Mouse (Mus musculus) stomach, postnatal 0 days (tissue): ENCODE measurements around the gene Il31ra. TPM values are rescaled to one million over a fixed set of nuclear protein-coding genes. Genes with fewer than 3 reads are reported as not detected.
"Not testable (repeated sequence)": the region's sequence is repeated elsewhere in the genome, so short reads cannot be mapped to it uniquely, and the experiment has no call there.

Source experiments
- ATAC-seq: fragments of 200-750 bp; cut with Nextera tagmentation; 2 replicates; pipeline ENCODE4 v1.8.0; 2017; ENCODE audit not compliant: low FRiP score, low TSS enrichment
- DNase-seq: peaks from one replicate; pipeline ENCODE4 v3.0.0-alpha.2; 2016; ENCODE audit warnings: low spot score
- H3K27ac ChIP-seq: fragments of 300-500 bp; sonication (generic); replicated peaks from 2 replicates; pipeline ENCODE4 v1.5.1; 2014; ENCODE audit warnings: mild to moderate bottlenecking, control low read depth
- H3K27me3 ChIP-seq: fragments of 300-500 bp; sonication (generic); 2 replicates; pipeline ENCODE4 v1.6.1; 2014; ENCODE audit warnings: low read length; ENCODE audit not compliant: control insufficient read depth, insufficient read depth
- H3K36me3 ChIP-seq: fragments of 300-500 bp; sonication (generic); 2 replicates; pipeline ENCODE4 v1.6.1; 2014; ENCODE audit warnings: low read length, mixed read lengths; ENCODE audit not compliant: control insufficient read depth, insufficient read depth
- H3K4me1 ChIP-seq: fragments of 300-500 bp; sonication (generic); replicated peaks from 2 replicates; pipeline ENCODE4 v1.6.1; 2014; ENCODE audit warnings: antibody characterized with exemption; ENCODE audit not compliant: control insufficient read depth, insufficient read depth
- H3K4me2 ChIP-seq: fragments of 300-500 bp; sonication (generic); replicated peaks from 2 replicates; pipeline ENCODE4 v1.6.1; 2014; ENCODE audit warnings: low read depth, mild to moderate bottlenecking, control low read depth, moderate library complexity
- H3K4me3 ChIP-seq: fragments of 300-500 bp; sonication (generic); 2 replicates; pipeline ENCODE4 v1.5.1; 2014; ENCODE audit warnings: low read depth, low read length, control low read depth
- H3K9ac ChIP-seq: fragments of 300-500 bp; sonication (generic); 2 replicates; pipeline ENCODE4 v1.6.1; 2014; ENCODE audit warnings: mild to moderate bottlenecking, low read length, control low read depth, mixed read lengths
- H3K9me3 ChIP-seq: fragments of 300-500 bp; sonication (generic); 2 replicates; pipeline ENCODE4 v1.6.1; 2016; ENCODE audit warnings: low read length; ENCODE audit not compliant: control insufficient read depth
- CTCF ChIP-seq: IDR thresholded peaks from 2 replicates; pipeline ENCODE4 v1.5.1; 2016; ENCODE audit warnings: antibody characterized with exemption, low read depth, mild to moderate bottlenecking, moderate library complexity
- EP300 ChIP-seq: optimal IDR thresholded peaks from 2 replicates; pipeline ENCODE3; 2016; ENCODE audit warnings: antibody characterized with exemption
- WGBS: fragments of 180-500 bp; shearing (Covaris S2); extraction: QIAGEN DNeasy Blood & Tissue Kit; methylation state at CpG from one replicate; pipeline ENCODE4 v1.1.7; 2014; 5-methylcytosine and 5-hydroxymethylcytosine counted together
- polyA plus RNA-seq: library from polyadenylated mRNA; unstranded; fragments of >200 nt; fragmentation: Nextera tagmentation; extraction: Ambion mirVana; gene quantifications from 2 replicates; pipeline ENCODE4 v1.2.1, GENCODE M21; 2015

Il31ra gene
- 0.15 and 0.16 TPM in 2 replicates for polyA plus RNA-seq

GRCm38 (mm10) chr13:112594260-112594659 lies at the start of gene Il31ra:
TSS of gene Il31ra (minus strand) at chr13:112594360.
- H3K36me3 ChIP-seq, H3K27ac ChIP-seq, H3K4me1 ChIP-seq, H3K27me3 ChIP-seq, H3K9me3 ChIP-seq, H3K9ac ChIP-seq, DNase-seq, H3K4me2 ChIP-seq, ATAC-seq, H3K4me3 ChIP-seq: not testable (repeated sequence)
- WGBS: 92% methylated on average over 4 of the region's 8 CpGs

- 83% methylated on average over 3 of the region's 3 CpGs for WGBS
- no peak overlapping the region for H3K27ac ChIP-seq
- DNase-seq: no peak
- H3K27me3 ChIP-seq: no peaks in the 10 kb centered on the region
- no peak for ATAC-seq
- TF ChIP-seq CTCF: no peak
- no peak for TF ChIP-seq EP300
- no peak overlapping the region for H3K4me3 ChIP-seq
- no peaks in the 10 kb centered on the region for H3K9me3 ChIP-seq
- no peaks in the 10 kb centered on the region for H3K36me3 ChIP-seq
- no peak overlapping the region for H3K4me2 ChIP-seq
- H3K4me1 ChIP-seq: no peaks in the 10 kb centered on the region
- no peak overlapping the region for H3K9ac ChIP-seq
These were observed 48.7 kb upstream of the Il31ra start for GRCm38 (mm10) chr13:112642897-112643296.

- Histone ChIP-seq H3K4me2 (no peak overlapping the region), H3K4me3 (no peak overlapping the region), H3K36me3 (no peaks in the 10 kb centered on the region), H3K9ac (no peak overlapping the region), H3K4me1 (no peaks in the 10 kb centered on the region), H3K9me3 (no peaks in the 10 kb centered on the region), H3K27ac (no peak overlapping the region), H3K27me3 (no peaks in the 10 kb centered on the region)
- ATAC-seq (no peak), DNase-seq (no peak)
- no peak for TF ChIP-seq EP300
- no peak for TF ChIP-seq CTCF
- WGBS: 65% methylated on average over 4 of the region's 4 CpGs
These were observed 45.0 kb upstream of the Il31ra start for GRCm38 (mm10) chr13:112639111-112639510.

- TF ChIP-seq EP300: no peak
- TF ChIP-seq CTCF: no peak
- WGBS: 43% methylated on average over 3 of the region's 3 CpGs
These were observed 42.3 kb upstream of the Il31ra start for GRCm38 (mm10) chr13:112636498-112636897.

DNA sequence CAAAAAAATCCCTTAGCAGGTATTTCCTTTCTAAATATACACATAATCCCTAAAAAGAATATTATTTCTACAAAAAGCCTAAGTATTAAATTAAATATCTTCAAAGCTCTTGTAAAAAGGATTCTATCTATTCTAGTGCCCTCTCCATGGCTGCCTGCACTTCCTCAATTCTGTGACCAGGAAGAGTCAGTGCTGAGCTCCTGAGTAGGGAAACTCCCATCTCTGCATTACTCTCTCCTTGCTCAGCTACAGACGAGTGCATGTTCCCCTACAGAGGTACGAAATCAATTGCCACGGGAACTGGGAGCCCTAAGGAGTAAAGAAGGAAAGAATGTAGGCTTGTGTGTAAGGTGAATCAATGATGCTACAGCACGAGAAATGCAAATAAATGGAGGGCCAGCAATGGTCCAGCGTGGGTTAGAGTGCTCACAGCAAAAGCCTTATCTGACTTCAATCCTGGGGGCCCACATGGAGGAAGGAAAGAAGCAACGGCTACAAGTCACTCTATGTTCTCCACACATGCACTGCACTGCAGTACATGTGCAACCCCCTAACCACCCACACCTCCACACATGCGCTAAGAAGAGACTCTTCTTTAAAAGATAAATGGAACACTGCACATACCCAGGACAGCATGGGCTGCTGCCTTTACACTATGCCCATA lies 41.1 kb upstream of the Il31ra start:
- 67% methylated on average over 7 of the region's 7 CpGs for WGBS
- ATAC-seq (no peak), DNase-seq (no peak)
- Histone ChIP-seq H3K4me1 (no peaks in the 10 kb centered on the region), H3K27me3 (no peaks in the 10 kb centered on the region), H3K9me3 (no peaks in the 10 kb centered on the region), H3K36me3 (no peaks in the 10 kb centered on the region), H3K4me2 (no peak overlapping the region), H3K4me3 (no peak overlapping the region), H3K27ac (no peak overlapping the region), H3K9ac (no peak overlapping the region)
- TF ChIP-seq EP300: no peak
- TF ChIP-seq CTCF: no peak

More at GRCm38 (mm10) chr13:112636498-112636897, 42.3 kb upstream of the Il31ra start:
- ATAC-seq: no peak
- no peaks in the 10 kb centered on the region for H3K4me1 ChIP-seq
- no peak overlapping the region for H3K4me3 ChIP-seq
- no peak overlapping the region for H3K9ac ChIP-seq
- no peak for DNase-seq
- H3K36me3 ChIP-seq: no peaks in the 10 kb centered on the region
- no peak overlapping the region for H3K4me2 ChIP-seq
- H3K27me3 ChIP-seq: no peaks in the 10 kb centered on the region
- H3K9me3 ChIP-seq: no peaks in the 10 kb centered on the region
- no peak overlapping the region for H3K27ac ChIP-seq

DNA sequence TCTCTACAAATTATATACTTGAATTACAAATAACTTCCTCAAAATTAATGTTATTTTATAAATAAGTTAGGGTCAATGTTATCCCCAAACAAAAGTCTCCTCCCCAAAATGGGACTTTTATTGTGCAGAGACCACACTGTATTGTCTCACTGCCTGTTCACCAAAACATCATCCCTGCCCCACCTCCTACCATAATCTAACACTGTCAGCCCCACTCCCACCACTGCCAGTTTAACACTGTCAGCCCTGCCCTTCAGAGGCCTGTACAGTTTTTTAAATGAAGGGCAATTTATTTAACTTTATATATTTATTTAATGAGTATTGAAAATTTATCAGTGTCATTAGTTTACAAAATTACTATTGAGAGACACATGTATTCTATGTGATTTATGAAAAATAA lies 31.4 kb upstream of the Il31ra start:
- Histone ChIP-seq H3K27ac (no peak overlapping the region), H3K4me1 (no peaks in the 10 kb centered on the region), H3K27me3 (no peaks in the 10 kb centered on the region), H3K9ac (no peak overlapping the region), H3K9me3 (no peaks in the 10 kb centered on the region), H3K4me3 (no peak overlapping the region), H3K36me3 (no peaks in the 10 kb centered on the region), H3K4me2 (no peak overlapping the region)
- ATAC-seq: no peak
- no peak for DNase-seq
- TF ChIP-seq CTCF: no peak
- no peak for TF ChIP-seq EP300
